15 mouse cellular contexts compared by ENCODE assay signal in genomic region chr12:83402270-83402669, GRCm38 (mm10).
"Had no signal": no experiment of that assay in that cellular context is flagged by ENCODE, and none has a peak within 500 bp of the region (broad histone marks: within the 10 kb centered on the region; RNA-seq: fewer than 3 reads in every experiment).

No protein-coding gene starts in this region.

- DNase-seq: lung, adult 2 months; lung, postnatal 14 days; lung, postnatal 36 days; right cerebral cortex, postnatal 14 days; thymus, adult 18-20 months; thymus, postnatal 14 days; thymus, postnatal 36 days had no signal

- H3K4me2 ChIP-seq: lung, embryonic 15.5 days; midbrain, embryonic 11.5 days; midbrain, embryonic 13.5 days; midbrain, embryonic 15.5 days; neural tube, embryonic 12.5 days had no signal

- H3K27ac ChIP-seq: lung, embryonic 15.5 days; macrophage; midbrain, embryonic 13.5 days; midbrain, embryonic 15.5 days; neural tube, embryonic 12.5 days had no signal

- H3K9me3 ChIP-seq: lung, embryonic 15.5 days; midbrain, embryonic 13.5 days; midbrain, embryonic 15.5 days; neural tube, embryonic 12.5 days had no signal

- H3K27me3 ChIP-seq: lung, embryonic 15.5 days; midbrain, embryonic 13.5 days; midbrain, embryonic 15.5 days; neural tube, embryonic 12.5 days had no signal

- ATAC-seq: lung, postnatal 0 days; midbrain, embryonic 13.5 days; midbrain, embryonic 15.5 days had no signal

- H3K9ac ChIP-seq: lung, embryonic 15.5 days; midbrain, embryonic 13.5 days; midbrain, embryonic 15.5 days; neural tube, embryonic 12.5 days had no signal

- H3K36me3 ChIP-seq: lung, embryonic 15.5 days; midbrain, embryonic 13.5 days; midbrain, embryonic 15.5 days; neural tube, embryonic 12.5 days had no signal

- H3K4me3 ChIP-seq: lung, embryonic 15.5 days; megakaryocyte, embryonic 14.5 days; midbrain, embryonic 13.5 days; midbrain, embryonic 15.5 days; neural tube, embryonic 12.5 days had no signal

- H3K4me1 ChIP-seq: lung, embryonic 15.5 days; midbrain, embryonic 13.5 days; midbrain, embryonic 15.5 days; neural tube, embryonic 12.5 days had no signal
